Mouse (Mus musculus): ENCODE results near the gene Shank2. TPM values are rescaled to one million over a fixed set of nuclear protein-coding genes. Genes with fewer than 3 reads are reported as not detected.

Shank2 gene
- polyA plus RNA-seq, 1 experiment from 2014 or later: 0.92 TPM

DNA sequence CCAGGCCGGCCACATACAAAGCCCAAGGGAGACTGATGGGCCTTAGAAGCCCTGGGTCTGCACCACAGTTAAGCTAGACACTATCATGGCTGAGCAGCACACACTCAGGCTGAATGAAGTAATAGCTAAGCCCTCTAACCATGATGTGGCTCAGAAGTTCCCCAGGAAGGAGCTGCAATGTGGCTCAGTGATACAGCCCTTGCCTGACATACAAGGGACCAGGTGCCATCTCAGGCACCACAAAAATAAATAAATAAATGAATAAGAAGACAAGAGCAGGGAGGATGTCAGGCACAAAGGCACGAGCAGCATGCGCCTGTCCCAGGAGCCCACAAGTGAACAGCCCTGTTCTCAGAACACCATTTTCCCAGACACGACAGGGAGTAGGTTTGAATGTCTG lies 440.2 kb downstream of the Shank2 start:
- 82% methylated on average over 4 of the region's 4 CpGs for WGBS (ENCODE audit: insufficient replicate concordance)
- DNase-seq (no peak), ATAC-seq (no peak)
- Histone ChIP-seq H3K27me3 (ENCODE audit: insufficient read depth, low read length) (no peaks in the 10 kb centered on the region), H3K9ac (replicated peaks) (no peak overlapping the region), H3K4me3 (ENCODE audit: low read depth, low read length) (no peak overlapping the region), H3K36me3 (replicated peaks; ENCODE audit: insufficient read depth, low read length) (peaks cover 40% of the 10 kb centered on the region), H3K4me1 (ENCODE audit: insufficient read depth) (0 out of 2 replicates have a peak, but pooled peaks cover 2% of the 10 kb centered on the region), H3K9me3 (ENCODE audit: low read length) (no peaks in the 10 kb centered on the region), H3K4me2 (ENCODE audit: low read depth, low read length) (no peak overlapping the region), H3K27ac (ENCODE audit: low read depth) (no peak overlapping the region)
- no peak for TF ChIP-seq EP300 (IDR thresholded peaks at IDR 0.05; ENCODE audit: low read depth)
- no peak for TF ChIP-seq CTCF (IDR thresholded peaks at IDR 0.05; ENCODE audit: low read depth)

DNA sequence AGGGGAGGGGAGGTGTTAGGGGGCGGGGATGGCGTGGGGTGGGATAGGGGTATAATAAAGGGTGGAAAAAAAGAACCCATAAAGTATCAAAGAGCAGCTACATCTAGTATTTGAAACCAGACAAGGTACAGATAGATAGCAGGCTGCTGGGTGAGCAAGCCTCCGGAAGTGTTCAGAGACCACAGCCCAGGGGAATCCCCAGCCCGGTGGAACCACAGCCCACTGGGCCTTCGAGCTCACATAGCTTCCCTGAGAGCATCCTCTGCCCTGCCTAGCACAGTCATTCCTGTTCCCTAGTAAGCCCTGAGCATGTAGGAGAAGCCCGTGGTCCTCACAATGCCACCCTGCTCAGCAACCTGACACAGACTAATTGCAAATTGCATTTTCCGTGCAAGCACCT lies 443.1 kb downstream of the Shank2 start:
- no peak for DNase-seq
- Histone ChIP-seq H3K27ac (ENCODE audit: low read depth) (no peak overlapping the region), H3K4me1 (ENCODE audit: insufficient read depth) (0 out of 2 replicates have a peak, but pooled peaks cover 2% of the 10 kb centered on the region), H3K36me3 (replicated peaks; ENCODE audit: insufficient read depth, low read length) (peaks cover 26% of the 10 kb centered on the region), H3K4me3 (ENCODE audit: low read depth, low read length) (no peak overlapping the region), H3K9ac (replicated peaks) (no peak overlapping the region), H3K27me3 (ENCODE audit: insufficient read depth, low read length) (0 out of 2 replicates have a peak, but pooled peaks cover 2% of the 10 kb centered on the region), H3K4me2 (ENCODE audit: low read depth, low read length) (no peak overlapping the region), H3K9me3 (ENCODE audit: low read length) (no peaks in the 10 kb centered on the region)
- no peak for ATAC-seq
- 76% methylated on average over 7 of the region's 7 CpGs for WGBS (ENCODE audit: insufficient replicate concordance)
- TF ChIP-seq CTCF (IDR thresholded peaks at IDR 0.05; ENCODE audit: low read depth): no peak
- TF ChIP-seq EP300 (IDR thresholded peaks at IDR 0.05; ENCODE audit: low read depth): no peak

DNA sequence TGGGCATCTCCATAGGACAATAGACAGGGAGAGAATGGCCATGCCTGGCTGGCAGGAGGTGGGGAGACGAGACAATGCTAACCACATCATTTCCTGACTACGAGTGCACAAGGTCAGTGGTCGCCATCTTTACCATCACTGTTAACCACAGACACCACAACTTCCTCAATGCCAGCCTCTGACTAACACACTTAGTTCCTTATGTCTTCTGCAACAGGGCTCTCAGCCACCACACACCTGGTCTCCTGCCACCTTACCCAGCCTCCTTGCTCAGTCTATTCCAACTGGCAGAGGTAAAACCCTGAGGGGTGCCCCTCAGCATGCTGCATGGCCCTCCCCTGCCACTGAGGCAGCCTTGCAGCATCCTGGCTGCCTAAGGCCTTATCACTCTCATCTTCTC lies 445.4 kb downstream of the Shank2 start:
- H3K4me1 ChIP-seq (ENCODE audit: insufficient read depth): 0 out of 2 replicates have a peak, but pooled peaks cover 2% of the 10 kb centered on the region
- WGBS (ENCODE audit: insufficient replicate concordance): 37% methylated on average over 3 of the region's 3 CpGs
- H3K27me3 ChIP-seq (ENCODE audit: insufficient read depth, low read length): 0 out of 2 replicates have a peak, but pooled peaks cover 2% of the 10 kb centered on the region
- H3K36me3 ChIP-seq (replicated peaks; ENCODE audit: insufficient read depth, low read length): peaks cover 20% of the 10 kb centered on the region
- no peak overlapping the region for H3K9ac ChIP-seq (replicated peaks)
- ATAC-seq: peak; percentile 48; the same call in 1 of the 2 replicates
- no peak overlapping the region for H3K4me2 ChIP-seq (ENCODE audit: low read depth, low read length)
- H3K4me3 ChIP-seq (ENCODE audit: low read depth, low read length): no peak overlapping the region
- TF ChIP-seq CTCF (IDR thresholded peaks at IDR 0.05; ENCODE audit: low read depth) (no peak), EP300 (IDR thresholded peaks at IDR 0.05; ENCODE audit: low read depth) (no peak)
- peak; percentile 32 for DNase-seq
- H3K9me3 ChIP-seq (ENCODE audit: low read length): no peaks in the 10 kb centered on the region
- no peak overlapping the region for H3K27ac ChIP-seq (ENCODE audit: low read depth)

DNA sequence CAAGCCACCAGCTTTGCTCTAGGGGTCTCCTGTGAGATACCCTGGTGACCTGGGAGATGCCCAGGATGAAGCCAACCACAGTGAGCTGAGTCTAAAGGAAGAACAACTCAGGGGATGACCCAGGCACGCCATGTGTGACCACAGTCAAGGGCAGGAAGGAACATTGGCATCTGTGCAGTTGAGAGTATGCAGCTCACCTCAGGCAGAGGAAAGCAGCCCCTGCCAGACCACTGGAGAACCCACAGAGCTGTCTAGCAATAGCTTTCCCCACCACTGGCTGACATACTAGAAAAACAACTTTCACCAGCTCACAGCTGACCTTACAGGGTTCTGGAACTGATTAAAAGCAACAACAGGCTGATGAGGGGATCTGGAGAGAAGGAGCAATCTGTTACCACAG lies 446.5 kb downstream of the Shank2 start:
- no peaks in the 10 kb centered on the region for H3K9me3 ChIP-seq (ENCODE audit: low read length)
- H3K4me2 ChIP-seq (ENCODE audit: low read depth, low read length): no peak overlapping the region
- ATAC-seq (no peak), DNase-seq (no peak)
- TF ChIP-seq EP300 (IDR thresholded peaks at IDR 0.05; ENCODE audit: low read depth) (no peak), CTCF (IDR thresholded peaks at IDR 0.05; ENCODE audit: low read depth) (no peak)
- 50% methylated on average over 1 of the region's 1 CpGs for WGBS (ENCODE audit: insufficient replicate concordance)
- H3K4me1 ChIP-seq (ENCODE audit: insufficient read depth): 0 out of 2 replicates have a peak, but pooled peaks cover 2% of the 10 kb centered on the region
- 0 out of 2 replicates have a peak, but pooled peaks cover 2% of the 10 kb centered on the region for H3K27me3 ChIP-seq (ENCODE audit: insufficient read depth, low read length)
- H3K36me3 ChIP-seq (replicated peaks; ENCODE audit: insufficient read depth, low read length): peaks cover 25% of the 10 kb centered on the region
- H3K4me3 ChIP-seq (ENCODE audit: low read depth, low read length): no peak overlapping the region
- no peak overlapping the region for H3K9ac ChIP-seq (replicated peaks)
- no peak overlapping the region for H3K27ac ChIP-seq (ENCODE audit: low read depth)

DNA sequence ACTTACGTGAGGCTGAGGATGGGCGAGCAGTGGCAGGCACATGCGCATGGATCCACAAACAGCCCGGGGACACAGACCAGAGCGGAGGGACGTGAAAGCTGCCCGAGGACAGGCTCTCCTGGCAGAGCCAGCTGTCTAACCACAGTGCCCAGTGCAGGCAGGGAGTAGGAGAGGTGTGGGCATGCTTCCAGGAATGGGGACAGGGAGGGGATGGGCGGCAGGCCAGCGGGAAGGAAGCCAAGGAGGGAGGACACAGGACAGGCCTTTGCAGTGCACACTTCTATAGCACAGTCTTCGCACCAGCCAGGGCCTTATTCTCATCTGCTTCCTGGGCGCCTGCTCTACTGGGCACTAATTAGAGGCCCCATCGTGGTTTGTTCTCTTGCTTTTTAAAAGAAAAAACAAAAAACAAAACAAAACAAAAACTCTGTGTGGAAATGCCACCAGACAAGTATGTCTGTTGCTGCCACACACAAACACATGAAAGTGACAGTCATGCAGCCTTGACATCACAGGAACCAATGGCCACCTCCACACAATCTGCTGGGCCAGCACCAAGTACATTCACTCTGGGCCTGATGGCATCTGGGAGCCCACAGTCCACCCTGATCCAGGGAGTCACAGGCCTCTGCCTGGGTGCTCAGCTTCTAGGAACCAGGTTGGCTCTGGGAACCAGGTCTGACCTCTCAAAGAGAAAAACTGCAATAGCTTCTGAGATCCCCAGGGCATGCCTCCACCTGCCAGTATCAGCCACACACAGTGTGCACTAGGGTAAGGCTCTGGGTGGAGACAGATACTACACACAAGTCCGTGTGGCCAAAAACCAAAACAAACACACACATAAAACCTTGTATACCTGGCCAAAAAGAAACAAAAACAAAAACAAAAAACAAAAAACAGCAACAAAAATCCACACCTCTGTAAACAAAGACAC lies 448.2 kb downstream of the Shank2 start:
- 0 out of 2 replicates have a peak, but pooled peaks cover 2% of the 10 kb centered on the region for H3K4me1 ChIP-seq (ENCODE audit: insufficient read depth)
- H3K36me3 ChIP-seq (replicated peaks; ENCODE audit: insufficient read depth, low read length): peaks cover 37% of the 10 kb centered on the region
- TF ChIP-seq CTCF (IDR thresholded peaks at IDR 0.05; ENCODE audit: low read depth): no peak
- no peak for TF ChIP-seq EP300 (IDR thresholded peaks at IDR 0.05; ENCODE audit: low read depth)
- H3K4me2 ChIP-seq (ENCODE audit: low read depth, low read length): no peak overlapping the region
- no peak for ATAC-seq
- no peak overlapping the region for H3K9ac ChIP-seq (replicated peaks)
- H3K27me3 ChIP-seq (ENCODE audit: insufficient read depth, low read length): 0 out of 2 replicates have a peak, but pooled peaks cover 2% of the 10 kb centered on the region
- H3K27ac ChIP-seq (ENCODE audit: low read depth): no peak overlapping the region
- peak; percentile 57 for DNase-seq
- no peaks in the 10 kb centered on the region for H3K9me3 ChIP-seq (ENCODE audit: low read length)
- no peak overlapping the region for H3K4me3 ChIP-seq (ENCODE audit: low read depth, low read length)
- WGBS (ENCODE audit: insufficient replicate concordance): 84% methylated on average over 13 of the region's 13 CpGs

DNA sequence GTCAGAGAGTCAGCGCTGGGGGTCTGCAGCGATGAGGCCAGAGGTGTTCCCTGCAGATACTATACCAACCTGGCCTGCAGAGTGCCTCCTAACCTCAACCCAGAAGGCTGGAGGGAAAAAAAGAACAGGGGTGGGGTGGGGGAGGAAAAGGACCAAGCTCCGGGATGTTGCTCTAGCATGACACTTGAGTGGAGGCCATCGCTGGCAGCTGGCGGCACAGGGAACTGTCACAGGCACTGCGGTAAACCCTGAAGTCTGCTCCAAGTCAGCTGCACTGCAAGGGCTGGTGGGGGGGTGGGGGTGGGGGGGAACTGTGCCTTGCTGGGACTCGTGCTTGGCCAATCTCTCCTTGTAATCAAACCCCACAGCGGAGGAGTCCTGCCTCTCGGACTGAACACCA lies 448.9 kb downstream of the Shank2 start:
- ATAC-seq: no peak
- Histone ChIP-seq H3K9ac (replicated peaks) (no peak overlapping the region), H3K9me3 (ENCODE audit: low read length) (no peaks in the 10 kb centered on the region), H3K4me3 (ENCODE audit: low read depth, low read length) (no peak overlapping the region), H3K27ac (ENCODE audit: low read depth) (no peak overlapping the region), H3K4me1 (ENCODE audit: insufficient read depth) (0 out of 2 replicates have a peak, but pooled peaks cover 2% of the 10 kb centered on the region), H3K27me3 (ENCODE audit: insufficient read depth, low read length) (0 out of 2 replicates have a peak, but pooled peaks cover 2% of the 10 kb centered on the region), H3K4me2 (ENCODE audit: low read depth, low read length) (no peak overlapping the region), H3K36me3 (replicated peaks; ENCODE audit: insufficient read depth, low read length) (peaks cover 39% of the 10 kb centered on the region)
- WGBS (ENCODE audit: insufficient replicate concordance): 83% methylated on average over 9 of the region's 9 CpGs
- TF ChIP-seq EP300 (IDR thresholded peaks at IDR 0.05; ENCODE audit: low read depth) (no peak), CTCF (IDR thresholded peaks at IDR 0.05; ENCODE audit: low read depth) (no peak)
- DNase-seq: no peak

Measured in liver, postnatal 0 days (tissue).